Mouse (Mus musculus) limb, embryonic 14.5 days (tissue): Measurements from ENCODE around the gene Mapk8ip1. TPM values are rescaled to one million over a fixed set of nuclear protein-coding genes. Genes with fewer than 3 reads are reported as not detected.

Experiments used
- ATAC-seq: fragments of 200-750 bp; cut with Nextera tagmentation; 2 replicates; pipeline ENCODE4 v1.8.0; 2017; ENCODE audit warnings: low read depth, moderate number of reproducible peaks, moderate TSS enrichment; ENCODE audit not compliant: low FRiP score
- DNase-seq: peaks from one replicate; pipeline ENCODE4 v3.0.0-alpha.2; 2015; ENCODE audit warnings: low spot score
- H3K27ac ChIP-seq: fragments of 300-500 bp; sonication (generic); replicated peaks from 2 replicates; pipeline ENCODE4 v1.5.1; 2014; ENCODE audit warnings: low read depth, mild to moderate bottlenecking, low read length, moderate library complexity, mixed read lengths
- H3K27me3 ChIP-seq: fragments of 300-500 bp; sonication (generic); 2 replicates; pipeline ENCODE4 v1.6.1; 2014; ENCODE audit warnings: low read length, mixed read lengths; ENCODE audit not compliant: control insufficient read depth, insufficient read depth
- H3K36me3 ChIP-seq: fragments of 300-500 bp; sonication (generic); 2 replicates; pipeline ENCODE4 v1.6.1; 2014; ENCODE audit warnings: mild to moderate bottlenecking, low read length, moderate library complexity, mixed read lengths; ENCODE audit not compliant: control insufficient read depth, insufficient read depth
- H3K4me1 ChIP-seq: fragments of 300-500 bp; sonication (generic); 2 replicates; pipeline ENCODE4 v1.6.1; 2014; ENCODE audit warnings: antibody characterized with exemption, low read length, mixed read lengths; ENCODE audit not compliant: control insufficient read depth, insufficient read depth
- H3K4me2 ChIP-seq: fragments of 300-500 bp; sonication (generic); replicated peaks from 2 replicates; pipeline ENCODE4 v1.6.1; 2014; ENCODE audit warnings: low read depth, mild to moderate bottlenecking, low read length, moderate library complexity; ENCODE audit not compliant: severe bottlenecking
- H3K4me3 ChIP-seq: fragments of 300-500 bp; sonication (generic); replicated peaks from 2 replicates; pipeline ENCODE4 v1.5.1; 2014; ENCODE audit warnings: low read length
- H3K9ac ChIP-seq: fragments of 300-500 bp; sonication (generic); 2 replicates; pipeline ENCODE4 v1.6.1; 2014; ENCODE audit warnings: mild to moderate bottlenecking, low read depth, low read length, moderate library complexity; ENCODE audit not compliant: severe bottlenecking
- H3K9me3 ChIP-seq: fragments of 300-500 bp; sonication (generic); 2 replicates; pipeline ENCODE4 v1.6.1; 2016; ENCODE audit warnings: low read length; ENCODE audit not compliant: control insufficient read depth
- POLR2A ChIP-seq: fragments of 200-500 bp; IDR thresholded peaks from 2 replicates; pipeline ENCODE4 v1.8.0; 2012; ENCODE audit warnings: inconsistent platforms, mild to moderate bottlenecking, moderate library complexity, borderline replicate concordance; ENCODE audit not compliant: insufficient read depth, insufficient read length; ENCODE audit errors: extremely low read depth
- WGBS: fragments of 180-500 bp; shearing (Covaris S2); extraction: QIAGEN DNeasy Blood & Tissue Kit; methylation state at CpG from one replicate; pipeline ENCODE4 v1.1.7; 2014; 5-methylcytosine and 5-hydroxymethylcytosine counted together
- polyA plus RNA-seq, 2 experiments: library from polyadenylated mRNA; depleted of rRNA in 1 of 2; stranded (reverse) in 1 of 2; unstranded in 1 of 2; fragments of >200 nt; fragmentation: Nextera tagmentation in 1 of 2; extraction: Ambion mirVana in 1 of 2; gene quantifications; 2 replicates each; pipeline versions ENCODE4 v1.2.1 to v1.2.3; 2012 to 2014

The Mapk8ip1 gene
- polyA plus RNA-seq, 2 experiments: 12.9 to 42.5 TPM

GRCm38 (mm10) chr2:92411705-92412104 is 10.6 kb upstream of the Mapk8ip1 start:
- DNase-seq (no peak), ATAC-seq (no peak)
- WGBS: 90% methylated on average over 10 of the region's 10 CpGs
- TF ChIP-seq POLR2A: no peak
- Histone ChIP-seq H3K9me3 (no peaks in the 10 kb centered on the region), H3K36me3 (peaks cover 95% of the 10 kb centered on the region), H3K27me3 (no peaks in the 10 kb centered on the region), H3K27ac (no peak overlapping the region), H3K4me2 (no peak overlapping the region), H3K9ac (no peak overlapping the region), H3K4me3 (no peak overlapping the region), H3K4me1 (no peaks in the 10 kb centered on the region)

- Histone ChIP-seq H3K36me3 (peaks cover 92% of the 10 kb centered on the region), H3K9ac (no peak overlapping the region), H3K4me3 (no peak overlapping the region), H3K9me3 (no peaks in the 10 kb centered on the region), H3K27ac (no peak overlapping the region), H3K27me3 (no peaks in the 10 kb centered on the region), H3K4me1 (no peaks in the 10 kb centered on the region), H3K4me2 (no peak overlapping the region)
- no peak for TF ChIP-seq POLR2A
- 88% methylated on average over 18 of the region's 18 CpGs for WGBS
- DNase-seq: no peak
- no peak for ATAC-seq
Measured at GRCm38 (mm10) chr2:92408309-92409045, 7.4 kb upstream of the Mapk8ip1 start.

GRCm38 (mm10) chr2:92405687-92406086 is 4.6 kb upstream of the Mapk8ip1 start:
- no peak for TF ChIP-seq POLR2A
- no peak overlapping the region for H3K4me3 ChIP-seq
- DNase-seq (no peak), ATAC-seq (no peak)
- peaks cover 2% of the 10 kb centered on the region for H3K27me3 ChIP-seq
- no peaks in the 10 kb centered on the region for H3K9me3 ChIP-seq
- no peak overlapping the region for H3K9ac ChIP-seq
- H3K4me2 ChIP-seq: no peak overlapping the region
- H3K27ac ChIP-seq: no peak overlapping the region
- H3K36me3 ChIP-seq: peaks cover 65% of the 10 kb centered on the region
- WGBS: 92% methylated on average over 7 of the region's 7 CpGs
- H3K4me1 ChIP-seq: peaks cover 2% of the 10 kb centered on the region; the same call in 1 of the 2 replicates

- H3K4me3 ChIP-seq: no peak overlapping the region
- ATAC-seq (no peak), DNase-seq (no peak)
- H3K27ac ChIP-seq: no peak overlapping the region
- peaks cover 4% of the 10 kb centered on the region; the same call in 1 of the 2 replicates for H3K4me1 ChIP-seq
- H3K36me3 ChIP-seq: peaks cover 56% of the 10 kb centered on the region
- H3K9me3 ChIP-seq: no peaks in the 10 kb centered on the region
- no peak overlapping the region for H3K9ac ChIP-seq
- WGBS: 78% methylated on average over 6 of the region's 6 CpGs
- H3K27me3 ChIP-seq: peaks cover 7% of the 10 kb centered on the region
- no peak overlapping the region for H3K4me2 ChIP-seq
- no peak for TF ChIP-seq POLR2A
Measured at GRCm38 (mm10) chr2:92404737-92405136, 3.7 kb upstream of the Mapk8ip1 start.

DNA sequence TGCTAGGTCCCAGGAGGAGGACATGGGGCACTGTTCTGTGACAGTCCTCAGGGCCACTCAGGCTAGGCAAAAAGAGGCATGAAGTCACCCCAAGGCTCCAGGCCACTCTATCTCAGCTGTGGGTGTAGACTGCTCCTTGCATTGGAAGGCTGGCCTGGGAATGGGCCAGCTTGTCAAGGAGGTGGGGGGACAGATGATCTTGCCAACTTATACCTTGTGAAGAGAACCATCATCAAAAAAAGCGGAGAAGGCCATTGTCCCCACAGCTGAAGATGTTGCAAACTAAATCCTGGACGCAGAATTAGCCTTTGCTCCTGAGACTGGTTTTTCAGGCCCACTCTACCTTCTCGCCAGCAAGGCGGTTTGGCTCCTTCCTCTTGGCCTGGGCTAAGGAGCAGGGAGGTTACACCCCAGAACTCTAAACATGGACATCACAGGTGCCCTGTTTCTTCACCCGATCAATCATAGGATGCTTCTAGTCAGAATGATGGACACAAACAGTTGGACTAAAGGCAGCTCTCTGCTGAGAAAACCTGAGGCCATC is 2.8 kb upstream of the Mapk8ip1 start:
- Histone ChIP-seq H3K36me3 (peaks cover 47% of the 10 kb centered on the region), H3K4me2 (no peak overlapping the region), H3K9ac (no peak overlapping the region), H3K9me3 (no peaks in the 10 kb centered on the region), H3K27ac (no peak overlapping the region), H3K27me3 (peaks cover 7% of the 10 kb centered on the region), H3K4me3 (no peak overlapping the region), H3K4me1 (peaks cover 4% of the 10 kb centered on the region; the same call in 1 of the 2 replicates)
- ATAC-seq: no peak
- TF ChIP-seq POLR2A: no peak
- WGBS: 95% methylated on average over 5 of the region's 5 CpGs
- DNase-seq: no peak
